Mouse (Mus musculus): ENCODE measurements at regions not wholly inside any gene's neighbourhood (a gene's known extent, or its start where the extent isn't known, plus 50 kb on each side); places are given as distances from the start of the nearest gene placed in this dataset.
"Not testable (repeated sequence)": the region's sequence is repeated elsewhere in the genome, so short reads cannot be mapped to it uniquely, and the experiment has no call there.

DNA sequence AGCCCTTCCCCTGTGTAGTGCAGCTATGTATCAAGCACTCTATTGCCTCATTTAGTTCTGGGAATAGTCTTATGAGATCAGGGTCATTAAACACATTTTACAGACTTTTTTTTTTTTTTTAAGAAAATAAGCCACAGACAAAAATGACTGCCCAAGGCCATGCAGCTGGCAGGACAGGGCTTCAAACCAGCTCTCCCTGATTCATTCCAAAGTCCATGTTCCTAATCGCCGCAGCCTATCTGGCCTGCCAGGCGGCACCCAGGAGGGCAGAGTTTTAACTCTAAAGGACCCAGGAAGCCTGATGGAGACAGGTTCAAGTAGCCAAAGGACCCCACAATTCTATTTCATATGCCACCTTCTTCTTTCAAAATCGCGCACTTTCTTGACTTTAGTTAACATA is 356.4 kb downstream of the Sox9 start:
- no peak for DNase-seq

DNA sequence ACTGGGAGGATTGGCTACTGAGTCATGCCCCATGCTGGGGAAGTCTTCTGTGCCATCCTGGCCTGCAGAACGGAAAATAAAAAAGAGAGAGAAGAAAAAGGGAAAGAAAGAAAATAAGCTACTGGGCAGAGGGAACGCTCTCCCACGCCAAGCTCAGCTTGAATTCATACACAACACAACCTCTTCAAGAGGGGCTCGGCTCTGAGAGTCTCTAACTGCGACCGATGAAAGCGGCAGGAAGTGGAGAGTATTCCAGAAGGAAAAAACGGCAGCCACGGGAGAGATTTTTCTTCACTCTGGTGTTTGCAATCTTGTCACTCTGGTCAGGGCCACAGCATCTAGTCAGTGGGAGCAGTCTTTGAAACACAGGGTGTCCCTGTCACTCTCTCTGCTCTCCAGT is 358.6 kb downstream of the Sox9 start:
- DNase-seq: no peak

DNA sequence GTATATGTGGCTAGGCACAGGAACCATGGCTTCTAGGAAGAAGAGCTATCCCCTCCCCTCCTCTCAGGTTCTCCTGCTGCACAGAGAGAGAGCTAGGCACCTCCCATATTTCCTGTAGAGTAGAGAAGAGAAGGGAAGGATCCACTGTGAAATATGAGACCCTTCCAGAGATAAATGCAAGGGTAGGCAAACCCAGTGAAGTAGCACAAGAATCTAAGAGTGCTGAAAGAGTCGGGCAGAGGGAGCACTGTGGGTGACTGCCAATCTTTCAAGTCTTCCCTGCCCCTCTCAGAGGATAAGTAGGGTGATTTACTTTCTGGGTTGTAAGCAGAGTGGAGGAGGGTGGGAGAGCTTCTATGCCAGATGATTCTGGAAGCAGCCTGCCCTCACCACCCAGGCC is 360.8 kb downstream of the Sox9 start:
- no peak for DNase-seq

- peak; percentile 61 to 73 for DNase-seq
Measured at GRCm38 (mm10) chr11:113143839-113144627, 362.0 kb downstream of the Sox9 start.

- no peak for DNase-seq
Measured at GRCm38 (mm10) chr11:113145721-113146120, 363.7 kb downstream of the Sox9 start.

GRCm38 (mm10) chr11:113146762-113147161 is 364.7 kb downstream of the Sox9 start:
- DNase-seq: no peak

- no peak for DNase-seq
Measured at GRCm38 (mm10) chr11:113147535-113148197, 365.6 kb downstream of the Sox9 start.

DNA sequence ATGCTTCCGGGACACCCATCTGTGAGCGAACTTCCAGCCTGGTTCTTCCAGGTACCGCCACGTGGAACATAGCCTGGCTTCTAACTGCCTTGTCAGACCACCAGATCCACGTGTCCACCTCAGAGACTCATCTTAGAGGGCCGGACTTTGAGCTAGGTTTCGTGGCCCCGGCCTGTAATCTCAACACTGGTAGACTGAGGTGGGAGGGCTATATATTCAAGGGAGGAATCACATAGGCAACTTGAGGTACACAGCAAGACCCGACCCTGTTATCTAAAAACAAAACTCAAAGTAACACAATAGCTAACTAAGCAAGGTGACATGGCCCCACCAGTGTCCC is 366.1 kb downstream of the Sox9 start:
- DNase-seq: no peak

- DNase-seq: no peak
Measured at GRCm38 (mm10) chr11:113155515-113155914, 373.5 kb downstream of the Sox9 start.

- no peak for DNase-seq
Measured at GRCm38 (mm10) chr11:113163941-113164340, 381.9 kb downstream of the Sox9 start.

DNA sequence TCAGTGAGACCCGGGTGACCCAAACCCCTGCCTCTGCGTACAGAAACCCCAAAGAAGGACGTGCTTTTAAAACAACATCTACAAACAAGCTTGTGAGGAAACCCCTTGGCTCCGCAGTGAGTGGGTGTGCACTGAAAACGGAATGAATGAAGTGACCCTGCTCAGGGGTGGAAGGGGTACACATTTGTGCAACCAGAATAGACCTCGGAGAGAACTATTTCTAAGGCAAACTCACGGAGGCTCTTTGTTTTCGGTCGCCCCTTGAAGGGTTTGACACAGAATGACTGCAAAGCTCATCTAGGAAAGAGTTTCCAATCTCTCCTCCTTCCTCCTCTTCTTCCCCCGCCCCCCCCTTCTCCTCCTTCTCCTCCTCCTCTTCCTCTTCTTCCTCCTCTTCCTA is 382.5 kb downstream of the Sox9 start:
- DNase-seq: no peak

DNA sequence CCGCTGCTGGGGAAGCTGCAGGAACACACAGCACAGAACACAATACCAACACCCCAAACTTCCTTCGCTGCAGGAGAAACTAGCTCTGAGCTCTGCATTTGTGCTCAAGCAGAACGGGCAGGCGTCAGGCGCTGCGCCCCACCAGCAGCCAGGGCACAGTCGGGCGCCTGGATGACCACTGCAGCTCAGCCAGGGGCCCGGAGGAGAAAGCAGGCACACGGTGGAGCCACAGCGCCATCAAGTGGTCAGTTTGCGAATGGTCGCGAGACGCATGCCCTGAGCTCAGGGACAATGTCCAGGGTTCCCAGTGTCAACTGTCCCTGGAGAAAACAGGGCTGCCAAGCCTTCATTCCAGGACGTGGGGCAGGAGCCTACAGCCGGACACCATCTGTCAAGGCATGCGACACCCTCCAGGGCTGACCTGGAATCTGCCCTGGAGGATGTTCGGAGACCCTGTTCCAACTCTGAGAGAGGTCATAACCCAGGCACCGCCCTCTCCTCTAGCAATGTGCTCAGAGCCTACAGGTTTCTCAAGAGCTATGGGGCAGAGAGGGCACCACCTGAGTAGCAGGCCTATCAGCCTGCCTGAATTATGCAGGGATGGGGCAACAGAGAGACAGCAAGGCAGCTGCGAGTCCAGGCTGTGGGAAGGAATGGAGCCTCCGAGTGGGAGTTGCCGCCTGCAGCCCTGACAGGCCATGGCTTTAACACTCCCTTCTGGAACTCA is 383.2 kb downstream of the Sox9 start:
- peak; percentile 91 to 92 for DNase-seq

GRCm38 (mm10) chr11:113166517-113166916 is 384.5 kb downstream of the Sox9 start:
- DNase-seq: no peak

DNA sequence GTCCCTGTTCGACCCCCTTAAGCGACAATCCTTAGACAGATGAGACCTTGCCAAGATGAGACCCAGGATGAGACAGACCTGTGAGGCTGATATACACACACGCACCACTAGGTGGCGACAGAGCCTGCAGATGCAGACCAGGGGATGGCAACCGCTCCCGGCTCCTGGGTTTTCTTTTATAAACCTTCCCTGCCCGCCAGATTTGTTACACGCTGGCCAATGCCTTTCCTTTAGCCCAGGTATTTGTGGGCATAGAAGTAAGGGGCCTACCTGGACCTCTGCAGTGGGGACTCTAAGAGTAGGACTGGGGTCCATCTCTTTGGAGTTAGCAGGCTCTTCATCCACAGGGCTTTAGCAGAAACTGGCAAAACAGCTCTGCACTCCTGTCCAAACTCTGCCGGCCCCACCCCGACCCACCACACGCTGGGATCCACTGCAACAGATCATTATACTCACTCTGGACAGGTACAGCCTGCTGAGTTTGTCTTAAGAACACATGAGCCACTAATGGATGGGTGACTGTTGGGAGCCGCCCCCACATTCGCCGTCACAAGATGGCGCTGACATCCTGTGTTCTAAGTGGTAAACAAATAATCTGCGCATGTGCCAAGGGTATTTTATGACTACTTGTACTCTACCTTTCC is 390.6 kb downstream of the Sox9 start:
- peak; percentile 80 to 88 for DNase-seq

DNA sequence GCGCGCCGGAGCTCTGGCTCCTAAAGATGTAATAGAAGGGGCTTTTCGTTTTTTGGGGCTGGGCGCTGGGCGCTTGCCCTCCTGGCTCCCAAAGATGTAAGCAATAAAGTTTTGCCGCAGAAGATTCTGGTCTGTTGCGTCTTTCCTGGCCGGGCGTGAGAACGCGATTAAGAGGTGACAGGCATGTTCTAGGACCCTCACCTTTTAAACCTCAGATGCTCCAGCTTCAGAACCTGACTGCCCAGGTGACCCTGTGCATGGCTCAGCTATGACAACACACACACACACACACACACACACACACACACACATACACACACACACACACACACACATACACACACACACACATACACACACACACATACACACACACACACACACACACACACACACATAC is 391.3 kb downstream of the Sox9 start:
- DNase-seq: not testable (repeated sequence)

DNA sequence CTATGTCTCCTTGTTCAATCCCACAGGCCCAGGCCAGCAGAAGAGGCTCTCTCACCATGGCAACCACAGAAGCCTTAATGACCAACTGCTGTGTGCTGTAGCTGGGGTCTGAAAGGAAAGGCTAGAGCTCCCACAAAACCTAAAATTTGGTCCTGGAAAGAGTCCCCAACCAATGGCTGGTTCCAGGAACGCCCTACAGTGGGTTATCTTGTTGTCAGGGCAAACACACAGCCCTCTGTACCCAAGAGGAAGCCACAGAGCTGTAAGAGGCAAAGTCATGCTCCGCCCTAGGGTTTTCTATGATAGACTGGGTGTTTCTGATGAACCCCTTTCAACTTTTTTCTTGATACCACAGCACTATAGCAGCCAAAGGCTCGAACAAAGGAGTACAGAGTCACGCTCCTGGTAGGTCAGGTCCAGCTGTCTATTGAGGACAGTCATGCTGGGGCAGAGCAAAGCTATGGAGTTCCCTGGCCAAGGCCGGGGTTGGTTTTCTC is 392.0 kb downstream of the Sox9 start:
- no peak for DNase-seq

DNA sequence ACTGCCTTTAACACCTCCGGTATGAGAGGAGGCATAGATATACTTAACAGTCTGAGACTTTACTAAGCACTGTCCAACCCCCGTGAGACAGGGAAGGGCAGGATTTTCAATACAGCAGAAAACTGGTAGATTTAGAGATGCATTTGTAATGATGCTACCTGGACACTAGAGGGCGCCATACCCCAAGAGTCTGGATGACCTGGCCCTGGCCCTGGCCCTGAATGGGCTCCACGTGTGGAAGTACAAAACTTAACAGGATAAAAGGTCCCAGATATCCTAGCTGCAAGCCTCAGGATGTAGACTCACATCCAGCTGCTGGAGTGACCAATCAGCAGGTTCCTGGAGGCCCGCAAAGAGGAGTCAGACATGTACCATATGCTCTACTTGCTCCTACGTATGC is 393.3 kb downstream of the Sox9 start:
- peak; percentile 62 to 69 for DNase-seq

GRCm38 (mm10) chr11:113176183-113176582 is 394.2 kb downstream of the Sox9 start:
- peak; percentile 63 to 76 for DNase-seq

GRCm38 (mm10) chr11:113178375-113178774 is 396.4 kb downstream of the Sox9 start:
- peak in 1 of 2 experiments; percentile 24 for DNase-seq

GRCm38 (mm10) chr11:113180008-113180407 is 398.0 kb downstream of the Sox9 start:
- peak; percentile 33 to 46 for DNase-seq

DNA sequence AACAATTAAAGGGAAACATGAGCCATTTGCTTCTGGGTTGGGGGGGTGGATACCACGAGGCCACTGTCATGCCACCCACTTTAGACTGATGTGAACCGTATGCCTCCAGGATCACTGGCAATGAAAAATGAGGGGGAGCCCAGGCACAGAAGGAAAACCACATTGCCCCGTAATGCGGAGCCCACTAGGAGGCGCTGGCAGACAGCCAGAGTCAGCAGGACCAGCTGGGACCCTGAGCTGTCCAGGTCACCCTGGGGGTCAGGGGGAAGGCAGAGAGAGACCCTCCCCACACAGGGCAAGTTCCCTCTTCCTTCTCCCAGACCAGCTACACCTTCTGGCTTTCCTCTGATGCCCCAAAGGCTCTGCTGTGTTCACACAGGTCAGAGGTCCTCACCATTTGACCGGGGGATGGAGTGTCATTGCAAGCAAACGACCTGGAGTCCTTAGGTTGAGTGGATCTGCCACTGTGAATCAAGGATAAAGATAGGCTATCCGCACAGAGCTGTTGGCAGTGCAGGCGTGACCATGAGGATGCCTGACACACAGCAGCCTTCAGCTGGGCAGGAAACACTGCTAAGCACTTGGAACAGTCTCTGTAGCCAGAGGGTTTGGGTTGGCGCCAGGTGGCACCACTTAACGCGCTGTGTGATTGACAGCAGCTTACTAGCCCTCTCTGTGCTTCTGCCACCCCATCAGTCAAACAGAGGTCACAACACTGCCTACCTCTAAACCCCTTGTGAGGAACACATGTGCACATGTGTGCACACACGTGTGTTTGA is 400.2 kb downstream of the Sox9 start:
- peak in 1 of 2 experiments; percentile 44 for DNase-seq

GRCm38 (mm10) chr11:113183556-113183955 is 401.5 kb downstream of the Sox9 start:
- peak in 1 of 2 experiments; percentile 18 for DNase-seq
